Mouse (Mus musculus): Measurements from ENCODE around the gene Pdzd9. TPM values are rescaled to one million over a fixed set of nuclear protein-coding genes. Genes with fewer than 3 reads are reported as not detected.
A peak's percentile ranks its signal among the peaks of the same experiment; 100 is the strongest.

The Pdzd9 gene
- total RNA-seq, 2 experiments from 2014 or later: 0.26 TPM; not detected in 1

- no peak for DNase-seq
- intact Hi-C loops (cut with DNase I): loop anchor here (10.0 kb wide), 1 partner anchor 1022 kb away; no protein-coding TSS in a partner anchor
Measured at GRCm38 (mm10) chr7:120643217-120643616, 26.9 kb downstream of the Pdzd9 start.

GRCm38 (mm10) chr7:120635821-120636220, 34.3 kb downstream of the Pdzd9 start:
- DNase-seq: no peak
- intact Hi-C loops (cut with DNase I): no loop called here

- intact Hi-C loops (cut with DNase I): no loop called here
- DNase-seq: no peak
Measured at GRCm38 (mm10) chr7:120635362-120635781, 34.8 kb downstream of the Pdzd9 start.

- DNase-seq: peak; percentile 88
- intact Hi-C loops (cut with DNase I): no loop called here
Measured at GRCm38 (mm10) chr7:120634711-120635361, 35.3 kb downstream of the Pdzd9 start, which contains the start of gene Uqcrc2. Uqcrc2 (plus strand) TSS chr7:120635176.

- no peak for DNase-seq
- intact Hi-C loops (cut with DNase I): no loop called here
Measured at GRCm38 (mm10) chr7:120634301-120634700, 35.8 kb downstream of the Pdzd9 start.

GRCm38 (mm10) chr7:120632518-120632917, 37.6 kb downstream of the Pdzd9 start:
- DNase-seq: no peak
- intact Hi-C loops (cut with DNase I): no loop called here

- intact Hi-C loops (cut with DNase I): no loop called here
- DNase-seq: no peak
Measured at GRCm38 (mm10) chr7:120620841-120621240, 49.3 kb downstream of the Pdzd9 start.

GRCm38 (mm10) chr7:120620075-120620771, 49.9 kb downstream of the Pdzd9 start:
- intact Hi-C loops (cut with DNase I): no loop called here
- no peak for DNase-seq

Other genes with a start within 250 kb of the Pdzd9 start
- 100 to 1,000 TPM; 187 to 198 TPM for gene Uqcrc2, start 35.2 kb downstream of the Pdzd9 start, total RNA-seq (2021)
- 10 to 100 TPM; 46.2 to 50.0 TPM for gene Mosmo, start 7.3 kb upstream of the Pdzd9 start, total RNA-seq (2021)
- gene Vwa3a, start 69.0 kb upstream of the Pdzd9 start, total RNA-seq (2021): 1 to 10 TPM; 5.4 to 8.2 TPM
- under 1 TPM; 0.28 to 0.40 TPM for gene Gm5737, start 142.0 kb upstream of the Pdzd9 start, total RNA-seq (2021)
- 10 to 100 TPM; 74.3 to 74.6 TPM for gene Eef2k, start 172.5 kb upstream of the Pdzd9 start, total RNA-seq (2021)
- gene Polr3e, start 247.4 kb upstream of the Pdzd9 start, total RNA-seq (2021): 10 to 100 TPM; 37.9 to 38.1 TPM